Mouse (Mus musculus) monocyte, adult 5-6 weeks (primary cell): ENCODE data around the gene Rrp12. TPM values are rescaled to one million over a fixed set of nuclear protein-coding genes. Genes with fewer than 3 reads are reported as not detected.
"Not testable (repeated sequence)": the region's sequence is repeated elsewhere in the genome, so short reads cannot be mapped to it uniquely, and the experiment has no call there.

Experiments used
- ATAC-seq: fragments of 153-309, 156-312 bp; replicated peaks from 2 replicates; pipeline ENCODE4 v1.8.0; 2017; ENCODE audit warnings: mild to moderate bottlenecking; ENCODE audit not compliant: low TSS enrichment, insufficient number of reproducible peaks, severe bottlenecking, poor library complexity, low FRiP score
- total RNA-seq: library from RNA; stranded (forward); fragments of 200-1000, 200-491, 200-594 nt; gene quantifications from 3 replicates; pipeline ENCODE4 v1.2.3, GENCODE M21; 2017

The Rrp12 gene
- 5.1 to 7.7 TPM (median 7.6 TPM) in 3 replicates for total RNA-seq

DNA sequence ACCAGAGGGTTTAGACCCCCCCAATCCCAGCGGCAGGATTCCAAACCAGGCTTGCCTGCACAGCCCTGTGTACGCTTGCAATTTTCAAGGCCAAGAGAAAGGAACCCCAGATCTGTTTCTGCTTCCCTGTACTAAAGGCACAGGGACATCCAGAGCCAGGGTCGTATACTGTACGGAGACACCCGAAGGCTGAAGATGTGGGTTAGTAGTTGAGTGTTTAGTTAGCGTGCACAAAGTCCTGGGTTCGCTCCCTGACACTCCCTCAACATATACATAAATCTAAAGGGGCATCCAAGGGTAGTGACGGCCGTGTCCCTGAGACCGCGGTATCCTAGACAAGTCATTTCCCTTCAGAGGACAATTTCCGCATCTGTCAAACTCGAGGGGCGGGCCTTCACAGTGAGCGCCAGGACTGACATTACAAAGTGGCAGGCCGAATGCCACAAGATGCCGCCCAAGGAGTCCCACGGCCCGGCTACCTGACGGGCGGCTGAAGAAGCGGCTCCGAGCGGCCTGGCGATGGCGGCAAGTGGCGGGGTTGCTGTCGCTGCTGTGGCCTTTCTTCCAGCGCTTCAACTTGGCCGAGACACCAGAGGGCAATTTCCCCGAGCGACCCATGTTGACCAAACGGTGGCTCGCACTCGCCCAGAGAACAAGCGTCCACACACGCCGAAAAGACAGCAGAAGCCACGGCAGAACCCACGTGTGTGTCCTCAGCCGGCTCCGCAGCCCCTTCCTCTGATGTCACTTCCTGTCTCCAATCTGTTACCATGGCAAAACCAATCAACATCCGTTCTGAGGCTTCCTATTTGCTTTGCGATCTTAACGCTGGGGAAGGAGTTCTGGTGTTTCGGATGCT is at the start of gene Rrp12:
Gene Rrp12 (minus strand): TSS at position 714 of the 859 bp plus-strand sequence.
- peak; percentile 79 for ATAC-seq

- ATAC-seq, result no peak
Observed at GRCm38 (mm10) chr19:41943841-41944240, 47.9 kb upstream of the Rrp12 start.

- no peak for ATAC-seq
Observed at GRCm38 (mm10) chr19:41938539-41938938, 42.6 kb upstream of the Rrp12 start.

GRCm38 (mm10) chr19:41935921-41936320 is 39.9 kb upstream of the Rrp12 start:
- ATAC-seq, result no peak

- ATAC-seq, result no peak
Observed at GRCm38 (mm10) chr19:41934124-41934523, 38.2 kb upstream of the Rrp12 start.

- peak; percentile 99 for ATAC-seq
Observed at GRCm38 (mm10) chr19:41933179-41934086, 37.5 kb upstream of the Rrp12 start, which contains the start of the genes Exosc1 and Zdhhc16. Gene Exosc1, minus strand, starts transcription at chr19:41933423. Gene Zdhhc16, plus strand, starts transcription at chr19:41933480.

- ATAC-seq, result peak; percentile 16; the same call in 1 of the 2 replicates
Observed at GRCm38 (mm10) chr19:41932686-41933085, 36.7 kb upstream of the Rrp12 start.

DNA sequence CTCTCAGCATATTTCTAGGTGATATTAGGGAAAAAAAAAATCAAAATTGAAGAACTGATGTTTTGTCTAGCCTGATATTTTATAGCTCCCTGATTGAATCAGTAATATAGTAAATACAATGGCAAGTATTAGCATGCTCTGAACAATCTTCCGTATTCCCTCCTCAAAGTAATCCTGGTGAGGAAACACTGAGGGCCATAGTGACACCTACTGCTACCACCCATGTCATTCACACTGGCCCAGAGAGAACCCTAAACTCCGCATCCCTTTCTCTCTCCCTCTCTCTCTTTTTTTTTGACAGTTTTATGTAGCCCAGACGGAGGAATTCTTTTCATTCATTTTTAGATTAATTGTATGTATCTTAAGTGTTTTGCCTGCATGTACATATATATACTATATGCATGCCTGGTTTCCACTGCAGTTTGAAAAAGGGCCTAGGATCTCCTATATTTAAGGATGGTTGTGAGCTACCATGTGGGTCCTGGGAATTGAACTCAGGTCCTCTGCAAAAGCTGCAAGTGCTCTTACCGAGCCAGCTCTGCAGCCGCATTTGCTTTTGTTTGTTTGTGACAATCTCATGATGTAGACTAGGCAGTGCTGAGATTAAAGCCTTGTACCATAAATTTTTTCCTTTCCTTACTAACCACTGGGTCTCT is 24.6 kb upstream of the Rrp12 start:
- no peak for ATAC-seq

GRCm38 (mm10) chr19:41919471-41919870 is 23.5 kb upstream of the Rrp12 start:
- ATAC-seq, result no peak

DNA sequence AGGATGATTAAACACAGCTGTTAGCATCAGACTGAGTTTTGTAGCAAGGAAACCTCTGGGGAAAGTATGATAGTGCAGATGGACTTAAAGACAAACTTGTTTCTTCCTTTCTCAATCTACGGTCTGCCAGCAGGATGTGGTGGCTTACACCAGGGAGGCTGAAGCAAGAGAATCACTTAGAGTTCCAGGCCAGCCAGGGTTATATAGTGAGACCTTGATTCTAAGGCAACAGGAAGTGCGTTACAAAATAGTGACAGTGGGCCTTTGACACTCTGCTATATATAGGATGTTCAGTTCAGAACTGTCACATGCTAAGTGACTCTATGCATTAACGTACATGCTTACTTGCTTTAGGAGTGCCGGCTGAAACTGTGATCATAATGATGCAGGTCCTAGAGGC is 20.9 kb upstream of the Rrp12 start:
- ATAC-seq, result peak; percentile 48

DNA sequence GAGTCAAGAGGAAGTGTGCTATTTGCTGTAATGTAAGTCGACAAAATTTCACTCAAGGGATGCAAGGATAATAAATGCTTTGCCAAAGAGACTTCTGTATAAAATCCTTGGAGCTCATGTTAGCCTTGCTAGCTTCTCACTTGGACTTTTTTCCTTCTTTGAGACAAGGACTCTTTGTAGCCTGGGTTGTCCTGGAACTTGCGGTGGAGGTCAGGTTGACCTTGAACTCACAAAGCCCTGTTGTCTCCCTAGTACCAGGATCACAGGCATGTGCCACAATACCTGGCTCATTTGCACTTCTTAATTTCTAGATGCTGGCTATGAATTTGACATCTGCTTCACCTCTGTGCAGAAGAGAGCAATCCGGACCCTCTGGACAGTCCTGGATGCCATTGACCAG is 19.3 kb upstream of the Rrp12 start:
- no peak for ATAC-seq

- not testable (repeated sequence) for ATAC-seq
Observed at GRCm38 (mm10) chr19:41914592-41914882, 18.6 kb upstream of the Rrp12 start.

DNA sequence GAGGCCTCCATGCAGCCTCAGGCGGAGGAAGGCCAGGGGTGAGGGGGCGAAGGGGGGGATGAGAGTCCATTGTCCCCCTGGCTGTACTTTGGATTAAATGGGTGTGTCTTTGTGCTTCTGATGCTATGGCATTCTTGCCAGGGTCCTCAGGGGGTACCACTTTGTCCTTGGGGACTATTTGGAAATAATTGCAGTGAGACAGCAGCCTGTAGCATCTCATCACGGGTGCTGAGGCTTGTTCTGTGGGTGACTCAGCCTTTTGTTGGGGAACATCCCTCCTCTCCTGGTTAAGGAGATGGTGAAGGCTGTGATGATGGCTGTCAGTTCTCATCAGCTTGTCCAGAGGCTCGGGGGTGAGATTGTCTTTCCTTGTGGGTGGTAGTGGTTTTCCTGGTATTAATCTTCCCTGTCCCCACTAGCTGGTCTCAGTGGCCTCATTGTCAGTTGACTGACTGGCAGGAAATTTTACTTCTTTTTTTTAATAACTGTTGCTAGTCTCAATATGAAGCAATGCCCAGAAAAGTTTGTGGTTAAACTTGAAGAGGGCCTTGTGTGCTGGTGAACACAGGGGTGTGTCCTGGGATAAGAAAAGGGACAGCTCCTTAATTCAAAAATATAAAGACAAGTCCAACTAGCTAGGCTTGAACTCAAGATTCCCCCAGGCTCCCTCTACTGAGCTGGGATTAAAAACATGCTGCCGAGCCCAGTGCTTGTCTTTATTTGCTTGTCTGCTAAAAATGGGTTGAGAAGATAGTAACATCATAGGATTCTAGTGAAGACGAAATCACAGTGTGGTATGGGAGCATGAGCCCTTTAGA is 18.0 kb upstream of the Rrp12 start:
- no peak for ATAC-seq

DNA sequence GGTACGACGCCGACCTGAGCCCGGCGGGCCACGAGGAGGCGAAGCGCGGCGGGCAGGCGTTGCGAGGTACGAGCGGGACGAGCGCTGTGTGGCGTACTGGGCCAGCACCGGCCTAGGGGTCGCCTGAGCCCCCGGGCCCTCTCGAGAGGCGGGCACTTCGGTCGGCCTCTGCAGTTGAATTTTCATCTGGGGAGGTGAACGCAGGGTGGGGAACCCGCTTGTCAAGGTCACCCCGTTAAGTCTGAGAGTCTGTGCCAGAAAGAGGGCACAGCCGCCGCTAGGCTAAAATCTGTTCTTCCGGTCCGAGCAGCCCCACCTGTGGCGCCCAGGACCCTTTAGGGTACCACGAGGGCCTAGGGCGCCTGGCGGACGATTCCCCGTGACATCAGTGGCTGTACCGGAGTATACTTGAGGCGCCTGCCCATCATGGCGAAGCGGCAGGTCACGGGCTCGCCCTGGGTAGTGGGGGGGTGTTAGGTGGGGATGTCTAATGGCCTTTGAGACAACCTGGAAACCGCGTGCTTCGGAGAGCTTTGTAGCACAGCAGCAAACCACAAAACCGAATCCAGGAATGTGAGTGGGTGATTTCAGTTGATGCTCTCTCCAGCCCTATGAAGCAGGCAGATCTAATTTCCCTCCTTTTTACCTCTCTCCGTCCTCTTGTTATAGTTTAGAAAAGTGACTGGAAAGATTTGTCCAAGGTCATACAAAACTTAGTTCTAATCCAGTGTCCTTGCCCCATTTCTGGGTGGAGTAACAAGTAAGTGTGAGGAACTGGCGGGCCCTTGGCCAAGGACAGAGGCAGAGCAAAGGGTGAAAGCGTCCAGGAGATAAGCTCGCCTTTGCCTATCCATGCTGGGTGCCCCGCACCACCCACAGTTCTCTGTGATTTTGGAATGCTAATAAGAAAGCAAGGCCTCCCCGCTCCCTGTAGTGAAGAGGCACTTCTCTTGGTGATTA is 16.4 kb upstream of the Rrp12 start:
- no peak for ATAC-seq

GRCm38 (mm10) chr19:41911178-41912073 is 15.5 kb upstream of the Rrp12 start, which contains the start of gene Pgam1:
Gene Pgam1, plus strand, starts transcription at chr19:41911923.
- peak; percentile 92 for ATAC-seq

DNA sequence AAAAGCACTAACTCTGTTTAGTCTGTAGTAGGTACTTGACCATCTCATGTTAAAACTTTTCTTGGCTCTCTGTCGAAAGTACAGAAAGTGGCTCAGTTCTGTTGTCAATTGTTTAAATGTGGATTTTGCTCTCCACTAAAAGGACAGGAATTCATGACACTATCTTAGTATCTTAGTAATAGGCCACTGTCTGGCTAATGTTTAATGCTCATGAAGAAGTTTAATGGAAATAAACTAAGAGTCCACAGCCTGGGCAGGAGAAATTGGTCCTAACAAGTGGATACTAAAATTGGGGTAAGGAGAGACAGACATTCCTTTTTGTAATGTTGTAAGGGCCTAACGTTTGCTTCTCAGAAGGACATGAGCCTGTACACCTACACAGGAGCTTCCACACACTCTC is 14.4 kb upstream of the Rrp12 start:
- ATAC-seq, result no peak
